Mouse (Mus musculus): ENCODE measurements around the gene Pik3r2.

- TF ChIP-seq POLR2A (IDR thresholded peaks at IDR 0.05; ENCODE audit: insufficient read depth, low read length) (no peak), EP300 (IDR thresholded peaks at IDR 0.05; ENCODE audit: insufficient read depth, low read depth, low read length) (no peak)
These were observed 47.3 kb upstream of the Pik3r2 start for GRCm38 (mm10) chr8:70823802-70824201.

Measured in ES-Bruce4 (cell line).